Mouse (Mus musculus): ENCODE data around the gene Dnajb12. TPM values are rescaled to one million over a fixed set of nuclear protein-coding genes. Genes with fewer than 3 reads are reported as not detected.
A peak's percentile ranks its signal among the peaks of the same experiment; 100 is the strongest.

The Dnajb12 gene
- polyA plus RNA-seq, 1 experiment: not detected

- WGBS: 59% methylated on average over 15 of the region's 15 CpGs
- Histone ChIP-seq H3K4me1 (ENCODE audit: control insufficient read depth, insufficient read depth, low read length) (peaks cover 38% of the 10 kb centered on the region), H3K27ac (ENCODE audit: insufficient read depth, low read depth, low read length) (peak overlapping the region; percentile 38; the same call in 1 of the 2 replicates), H3K4me3 (ENCODE audit: insufficient read depth, low read depth, low read length) (no peak overlapping the region)
- TF ChIP-seq POLR2A (IDR thresholded peaks at IDR 0.05; ENCODE audit: insufficient read depth, low read depth, low read length) (no peak), CTCF (IDR thresholded peaks at IDR 0.05; ENCODE audit: insufficient read depth, low read depth, low read length) (no peak)
These were observed 10.8 kb downstream of the Dnajb12 start for GRCm38 (mm10) chr10:59889953-59890751.

- WGBS: 16% methylated on average over 6 of the region's 6 CpGs
- TF ChIP-seq CTCF (IDR thresholded peaks at IDR 0.05; ENCODE audit: insufficient read depth, low read depth, low read length): peak; percentile 88
- no peak for TF ChIP-seq POLR2A (IDR thresholded peaks at IDR 0.05; ENCODE audit: insufficient read depth, low read depth, low read length)
- Histone ChIP-seq H3K4me3 (ENCODE audit: insufficient read depth, low read depth, low read length) (no peak overlapping the region), H3K4me1 (ENCODE audit: control insufficient read depth, insufficient read depth, low read length) (peaks cover 54% of the 10 kb centered on the region), H3K27ac (ENCODE audit: insufficient read depth, low read depth, low read length) (no peak overlapping the region)
These were observed 13.6 kb downstream of the Dnajb12 start for GRCm38 (mm10) chr10:59892977-59893376.

DNA sequence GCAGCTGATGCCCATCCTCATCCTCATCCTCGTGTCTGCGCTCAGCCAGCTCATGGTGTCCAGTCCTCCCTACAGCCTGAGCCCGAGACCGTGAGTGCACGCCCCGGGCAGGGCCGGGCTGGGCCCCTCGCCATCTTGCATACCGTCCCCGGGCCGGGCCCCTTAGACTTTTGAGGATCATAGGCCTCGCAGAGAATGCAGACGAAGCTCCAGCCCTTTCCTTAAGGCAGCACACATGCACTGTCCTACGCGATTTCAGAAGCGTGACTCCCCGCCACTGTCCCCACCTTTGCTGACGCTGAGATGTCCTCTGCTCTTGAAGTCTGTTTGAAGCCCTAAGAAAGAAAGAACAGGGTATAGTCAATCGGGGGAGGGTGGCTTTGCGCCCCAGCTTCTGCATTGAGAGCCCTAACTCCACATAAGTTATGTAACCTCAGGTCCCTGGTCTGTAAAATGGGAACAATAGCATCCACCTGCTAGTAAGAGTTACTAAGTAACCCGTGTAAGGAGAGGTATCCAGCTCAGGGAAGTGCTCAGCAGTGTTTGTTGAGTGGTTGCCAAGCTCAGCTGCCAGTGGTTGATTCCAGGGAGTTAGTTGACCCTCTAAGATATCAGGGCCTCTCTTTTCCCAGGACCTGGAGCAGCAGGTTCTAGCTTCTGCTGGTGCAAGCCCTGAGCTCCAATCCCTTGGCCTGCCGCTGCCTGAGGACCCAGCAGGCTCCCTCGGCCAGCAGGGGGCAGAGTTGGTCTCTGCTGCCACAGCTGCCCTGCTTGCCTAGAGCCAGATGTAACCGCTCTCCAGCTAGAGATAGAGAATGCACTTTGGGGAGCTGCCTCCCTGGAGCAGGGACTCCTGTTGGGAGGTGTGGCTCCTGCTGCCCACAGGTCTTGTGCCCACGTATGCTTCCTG lies 15.2 kb downstream of the Dnajb12 start:
- Histone ChIP-seq H3K4me1 (ENCODE audit: control insufficient read depth, insufficient read depth, low read length) (peaks cover 65% of the 10 kb centered on the region), H3K27ac (ENCODE audit: insufficient read depth, low read depth, low read length) (0 out of 2 replicates have a peak overlapping the region, but pooled peaks have one; percentile 21), H3K4me3 (ENCODE audit: insufficient read depth, low read depth, low read length) (no peak overlapping the region)
- TF ChIP-seq POLR2A (IDR thresholded peaks at IDR 0.05; ENCODE audit: insufficient read depth, low read depth, low read length) (no peak), CTCF (IDR thresholded peaks at IDR 0.05; ENCODE audit: insufficient read depth, low read depth, low read length) (peak; percentile 96)
- WGBS: 76% methylated on average over 25 of the region's 25 CpGs

GRCm38 (mm10) chr10:59895460-59896186 lies 16.3 kb downstream of the Dnajb12 start:
- 86% methylated on average over 17 of the region's 17 CpGs for WGBS
- peaks cover 64% of the 10 kb centered on the region for H3K4me1 ChIP-seq (ENCODE audit: control insufficient read depth, insufficient read depth, low read length)
- no peak overlapping the region for H3K4me3 ChIP-seq (ENCODE audit: insufficient read depth, low read depth, low read length)
- TF ChIP-seq POLR2A (IDR thresholded peaks at IDR 0.05; ENCODE audit: insufficient read depth, low read depth, low read length) (no peak), CTCF (IDR thresholded peaks at IDR 0.05; ENCODE audit: insufficient read depth, low read depth, low read length) (no peak)
- peak overlapping the region; percentile 94; the same call in 1 of the 2 replicates for H3K27ac ChIP-seq (ENCODE audit: insufficient read depth, low read depth, low read length)

- Histone ChIP-seq H3K4me1 (ENCODE audit: control insufficient read depth, insufficient read depth, low read length) (peaks cover 68% of the 10 kb centered on the region), H3K27ac (ENCODE audit: insufficient read depth, low read depth, low read length) (peak overlapping the region; percentile 94), H3K4me3 (ENCODE audit: insufficient read depth, low read depth, low read length) (no peak overlapping the region)
- TF ChIP-seq CTCF (IDR thresholded peaks at IDR 0.05; ENCODE audit: insufficient read depth, low read depth, low read length) (no peak), POLR2A (IDR thresholded peaks at IDR 0.05; ENCODE audit: insufficient read depth, low read depth, low read length) (no peak)
- WGBS: 79% methylated on average over 4 of the region's 4 CpGs
These were observed 16.9 kb downstream of the Dnajb12 start for GRCm38 (mm10) chr10:59896211-59896610.

- 24% methylated on average over 3 of the region's 3 CpGs for WGBS
- Histone ChIP-seq H3K4me1 (ENCODE audit: control insufficient read depth, insufficient read depth, low read length) (peaks cover 74% of the 10 kb centered on the region), H3K4me3 (ENCODE audit: insufficient read depth, low read depth, low read length) (no peak overlapping the region), H3K27ac (ENCODE audit: insufficient read depth, low read depth, low read length) (peak overlapping the region; percentile 94)
- TF ChIP-seq POLR2A (IDR thresholded peaks at IDR 0.05; ENCODE audit: insufficient read depth, low read depth, low read length) (0 out of 2 replicates have a peak, but pooled peaks have one; percentile 18), CTCF (IDR thresholded peaks at IDR 0.05; ENCODE audit: insufficient read depth, low read depth, low read length) (no peak)
These were observed 17.6 kb downstream of the Dnajb12 start for GRCm38 (mm10) chr10:59896911-59897331.

DNA sequence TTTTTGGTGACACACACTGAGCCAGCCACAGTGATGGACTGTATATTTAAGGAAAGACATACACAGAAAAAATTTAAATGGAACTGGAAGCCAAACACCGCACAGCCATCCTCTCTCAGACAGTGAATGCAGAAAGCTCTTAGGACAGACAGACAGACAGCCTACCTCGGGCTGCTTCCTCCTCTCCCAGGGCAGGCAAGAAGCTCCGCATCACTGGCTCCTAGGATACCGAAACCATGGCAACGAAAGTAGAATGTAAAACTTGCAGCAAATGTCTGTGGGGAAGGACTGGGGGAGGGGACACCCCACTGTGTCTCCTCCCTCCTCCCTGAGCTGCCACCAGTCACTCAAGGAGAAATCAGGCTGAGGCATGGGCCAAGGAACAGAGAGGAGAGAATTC lies 18.2 kb downstream of the Dnajb12 start:
- Histone ChIP-seq H3K4me1 (ENCODE audit: control insufficient read depth, insufficient read depth, low read length) (peaks cover 80% of the 10 kb centered on the region), H3K27ac (ENCODE audit: insufficient read depth, low read depth, low read length) (peak overlapping the region; percentile 94), H3K4me3 (ENCODE audit: insufficient read depth, low read depth, low read length) (no peak overlapping the region)
- TF ChIP-seq CTCF (IDR thresholded peaks at IDR 0.05; ENCODE audit: insufficient read depth, low read depth, low read length): no peak
- no peak for TF ChIP-seq POLR2A (IDR thresholded peaks at IDR 0.05; ENCODE audit: insufficient read depth, low read depth, low read length)
- WGBS: 13% methylated on average over 5 of the region's 5 CpGs

GRCm38 (mm10) chr10:59898180-59898778 lies 18.9 kb downstream of the Dnajb12 start:
- Histone ChIP-seq H3K27ac (ENCODE audit: insufficient read depth, low read depth, low read length) (peak overlapping the region; percentile 85), H3K4me3 (ENCODE audit: insufficient read depth, low read depth, low read length) (no peak overlapping the region), H3K4me1 (ENCODE audit: control insufficient read depth, insufficient read depth, low read length) (peaks cover 86% of the 10 kb centered on the region)
- 45% methylated on average over 9 of the region's 9 CpGs for WGBS
- TF ChIP-seq POLR2A (IDR thresholded peaks at IDR 0.05; ENCODE audit: insufficient read depth, low read depth, low read length): no peak

Data from olfactory bulb, adult 2 months (tissue).